Mouse (Mus musculus) 3T3-L1 (cell line): ENCODE measurements around the gene Kif1bp.
A peak's percentile ranks its signal among the peaks of the same experiment; 100 is the strongest.
"Not testable (repeated sequence)": the region's sequence is repeated elsewhere in the genome, so short reads cannot be mapped to it uniquely, and the experiment has no call there.

Experiments
- DNase-seq: peaks from one replicate; pipeline ENCODE4 v3.0.0-alpha.2; 2015; ENCODE audit warnings: low read depth, low spot score

Kif1bp gene

DNA sequence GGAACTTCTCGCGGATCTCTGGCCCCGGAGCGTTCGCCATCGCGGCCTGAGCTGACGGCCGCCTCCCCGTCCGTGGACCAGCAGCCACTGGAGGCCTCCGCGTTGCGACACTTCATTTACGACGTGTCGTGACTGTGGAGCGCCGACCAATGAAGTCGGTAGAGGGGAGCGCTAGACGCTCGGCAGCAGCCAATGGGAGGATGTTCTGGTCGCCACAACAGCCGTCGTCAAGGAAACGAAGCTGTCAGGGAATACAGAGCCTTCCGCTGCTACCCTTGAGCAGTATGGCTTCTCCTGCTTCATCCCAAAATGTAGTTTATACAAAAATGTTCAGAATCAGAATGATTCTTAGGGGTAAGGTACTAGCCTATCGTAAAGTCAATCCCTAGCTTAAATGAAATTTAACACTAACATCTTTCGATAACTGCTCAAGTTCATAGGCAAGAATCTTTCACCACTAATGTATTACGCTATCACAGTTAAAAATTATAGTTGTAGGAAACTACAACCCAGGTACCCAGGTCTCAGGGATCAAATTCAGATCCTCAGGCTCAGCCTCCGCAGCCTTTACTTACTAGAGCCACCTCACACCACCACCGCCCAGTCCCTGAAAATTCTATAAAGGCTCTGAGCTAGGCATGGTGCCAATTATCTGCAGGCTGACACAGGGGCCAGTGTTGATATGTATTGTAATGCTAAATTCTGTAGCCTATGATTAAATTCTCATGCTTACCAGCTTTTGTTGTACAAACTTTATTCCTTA lies at the start of gene Kif1bp:
TSS of gene Kif1bp (minus strand) at position 120 of the 763 bp plus-strand sequence.
- peak; percentile 99 for DNase-seq

- no peak for DNase-seq
Measured at GRCm38 (mm10) chr10:62604161-62604560, 25.9 kb upstream of the Kif1bp start.

DNA sequence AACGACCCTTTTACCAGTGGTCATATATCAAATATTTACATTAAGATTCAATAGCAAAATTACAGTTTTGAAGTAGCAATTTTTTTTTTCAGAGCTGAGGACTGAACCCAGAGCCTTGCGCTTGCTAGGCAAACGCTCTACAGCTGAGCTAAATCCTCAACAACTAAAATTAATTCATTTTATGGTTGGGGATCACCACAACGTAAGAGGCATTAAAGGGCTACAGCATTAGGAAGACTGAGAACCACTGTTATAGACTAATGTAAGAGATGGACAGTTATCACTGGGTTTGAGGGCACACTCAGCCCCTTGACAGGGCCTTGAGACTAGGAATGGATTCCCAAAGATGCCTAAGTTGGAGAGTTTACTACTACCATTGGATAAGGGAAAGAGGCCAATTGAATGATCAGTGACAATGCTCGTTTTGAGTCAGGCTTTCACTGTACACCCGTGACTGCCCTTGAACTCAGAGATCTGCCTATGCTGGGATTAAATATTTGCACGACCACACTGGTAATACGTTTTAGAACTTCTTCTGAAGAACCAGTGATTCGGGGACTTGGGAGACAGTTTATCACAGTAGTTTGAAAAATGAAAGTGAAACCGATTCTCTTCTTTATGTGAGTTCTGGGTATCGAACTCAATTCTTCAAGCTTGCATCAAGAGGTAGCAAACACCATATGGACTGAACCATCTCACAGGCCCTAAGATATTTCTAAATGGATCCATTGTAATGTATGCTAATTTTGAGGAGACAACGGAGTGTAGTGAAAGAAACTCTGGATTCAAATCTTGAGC lies 25.2 kb upstream of the Kif1bp start:
- DNase-seq: peak; percentile 18

DNA sequence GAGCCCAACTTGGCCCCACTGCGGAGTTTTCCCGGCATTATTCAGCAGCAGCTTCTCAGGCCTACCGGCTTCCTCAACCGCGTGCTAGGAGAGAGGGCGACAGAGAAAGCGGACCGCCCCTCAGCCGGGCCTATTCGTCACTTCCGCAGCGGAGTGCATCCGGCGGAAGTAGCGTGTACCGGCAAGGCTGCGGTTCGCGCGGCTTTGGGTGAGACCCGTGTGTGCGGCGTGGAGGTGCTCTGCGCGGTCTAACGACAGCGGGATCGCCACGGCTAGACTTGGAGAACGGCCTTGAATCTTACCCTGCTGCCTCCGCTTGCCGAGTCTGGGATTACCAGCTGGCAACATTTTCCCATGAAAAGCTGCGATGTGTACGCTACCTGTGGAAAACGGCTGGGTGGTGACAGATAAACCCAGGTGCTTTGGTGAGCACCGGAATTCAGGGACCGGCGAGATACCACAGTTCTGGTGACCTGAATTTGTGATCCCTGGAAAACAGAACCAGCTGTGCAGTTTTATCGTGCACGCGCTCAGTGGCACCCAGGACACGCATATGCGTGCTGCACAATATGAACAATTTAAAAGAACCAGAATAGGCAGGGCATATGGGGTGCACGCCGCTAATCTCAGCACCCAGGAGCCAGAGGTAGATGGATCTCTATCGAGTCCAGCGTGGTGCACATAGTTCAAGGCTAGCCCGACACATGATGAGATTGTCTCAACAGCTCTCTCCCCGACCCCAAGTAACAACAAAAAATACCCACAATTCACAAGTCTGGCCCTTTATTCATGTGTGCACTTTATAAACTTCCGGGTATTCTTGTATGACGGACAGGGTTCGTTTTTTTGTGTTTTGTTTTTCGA lies 24.2 kb upstream of the Kif1bp start, which contains the start of gene Ddx21:
TSS of gene Ddx21 (minus strand) at position 105 of the 864 bp plus-strand sequence.
- DNase-seq: peak; percentile 92

GRCm38 (mm10) chr10:62601833-62602176 lies 23.5 kb upstream of the Kif1bp start:
- no peak for DNase-seq

GRCm38 (mm10) chr10:62601053-62601791 lies 23.0 kb upstream of the Kif1bp start:
- DNase-seq: peak; percentile 39

- DNase-seq: no peak
Measured at GRCm38 (mm10) chr10:62600056-62600455, 21.8 kb upstream of the Kif1bp start.

DNA sequence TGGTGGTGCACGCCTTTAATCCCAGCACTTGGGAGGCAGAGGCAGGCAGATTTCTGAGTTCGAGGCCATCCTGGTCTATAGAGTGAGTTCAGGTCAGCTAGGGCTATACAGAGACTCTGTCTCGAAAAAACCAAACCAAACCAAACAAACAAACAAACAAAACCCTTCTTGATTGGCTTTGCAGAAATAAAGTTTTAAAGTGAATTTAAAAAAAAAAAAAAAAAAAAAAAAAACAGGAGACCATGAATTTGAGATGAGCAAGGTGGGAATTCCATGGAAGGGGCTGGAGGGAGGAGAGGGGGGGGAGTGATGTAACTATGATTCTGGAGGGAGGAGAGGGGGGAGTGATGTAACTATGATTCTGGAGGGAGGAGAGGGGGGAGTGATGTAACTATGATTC lies 21.1 kb upstream of the Kif1bp start:
- DNase-seq: not testable (repeated sequence)

GRCm38 (mm10) chr10:62592496-62592895 lies 14.2 kb upstream of the Kif1bp start:
- no peak for DNase-seq

DNA sequence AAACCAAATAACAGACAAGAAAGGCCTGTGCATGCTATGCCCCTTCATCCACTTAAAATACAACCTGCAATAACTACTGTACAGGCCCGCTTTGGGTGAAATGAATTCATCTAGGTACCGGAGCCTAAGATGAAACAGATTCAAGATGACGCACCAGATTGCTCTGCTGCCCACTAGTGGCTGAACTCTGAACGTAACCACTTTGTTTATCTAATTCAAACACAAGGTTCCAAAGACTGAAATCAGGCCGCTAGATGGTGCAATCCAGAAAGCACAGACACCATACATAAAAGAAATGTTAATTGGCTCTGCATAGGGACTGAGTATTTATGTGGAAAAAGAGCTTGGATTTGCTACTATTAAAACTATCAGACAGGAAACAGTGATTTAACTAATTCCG lies 11.9 kb upstream of the Kif1bp start:
- peak; percentile 95 for DNase-seq

DNA sequence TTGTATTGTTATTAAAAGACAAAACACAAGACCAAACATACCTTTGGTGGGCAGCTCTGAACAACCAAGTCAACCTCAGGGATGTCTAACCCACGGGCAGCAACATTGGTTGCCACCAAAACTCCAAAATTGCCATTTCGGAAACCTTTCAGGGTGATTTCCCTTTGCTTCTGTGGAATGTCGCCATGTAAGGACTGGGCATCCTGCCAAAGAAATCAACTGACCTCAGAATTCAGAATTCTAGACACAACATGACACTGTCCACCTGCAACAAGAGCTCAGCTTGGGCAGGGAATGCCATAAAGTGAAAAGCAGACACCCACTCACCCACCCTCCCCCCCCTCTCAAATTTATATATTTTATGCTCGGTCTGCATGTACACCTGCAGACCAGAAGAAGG lies 10.4 kb upstream of the Kif1bp start:
- peak; percentile 54 for DNase-seq

DNA sequence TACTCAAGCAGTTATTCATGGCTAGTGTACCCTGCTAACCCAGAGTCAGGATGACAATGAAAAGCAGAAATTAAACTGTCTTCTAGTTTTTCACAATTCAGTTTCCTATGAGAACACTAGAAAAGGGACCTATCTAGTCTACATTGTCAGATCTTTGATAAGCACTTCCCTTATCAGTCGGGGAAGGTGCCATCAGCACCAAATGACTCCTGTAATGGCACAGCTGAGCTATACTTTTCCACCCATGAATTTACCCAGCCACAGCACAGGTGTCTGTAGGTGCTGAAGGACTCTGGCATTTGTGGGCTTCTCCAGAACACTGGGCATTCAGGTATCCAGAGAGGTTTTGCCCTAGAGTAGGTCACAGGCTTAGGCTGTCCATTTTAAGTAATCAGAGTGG lies 5.0 kb upstream of the Kif1bp start:
- DNase-seq: no peak

- DNase-seq: no peak
Measured at GRCm38 (mm10) chr10:62582701-62583100, 4.4 kb upstream of the Kif1bp start.

DNA sequence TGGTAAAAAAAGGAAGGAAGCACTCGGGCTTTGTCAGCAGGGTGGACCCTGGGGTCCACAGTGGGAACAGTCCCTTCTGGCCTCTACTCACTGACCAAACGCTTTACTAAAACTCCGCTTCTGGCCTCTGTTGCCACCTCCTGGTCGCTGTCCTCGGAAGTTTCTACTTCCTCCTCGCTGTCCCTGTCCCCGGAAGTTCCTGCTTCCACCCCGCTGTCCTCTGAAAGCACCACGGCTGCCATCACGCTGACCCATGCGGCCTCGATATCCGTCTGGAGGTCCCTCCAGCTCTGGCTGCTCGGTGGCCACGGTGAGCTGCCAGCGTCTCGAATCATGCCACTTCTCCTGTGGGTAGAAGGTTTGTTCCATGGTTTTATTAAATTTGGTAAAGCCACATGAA lies 4.0 kb upstream of the Kif1bp start:
- DNase-seq: no peak

DNA sequence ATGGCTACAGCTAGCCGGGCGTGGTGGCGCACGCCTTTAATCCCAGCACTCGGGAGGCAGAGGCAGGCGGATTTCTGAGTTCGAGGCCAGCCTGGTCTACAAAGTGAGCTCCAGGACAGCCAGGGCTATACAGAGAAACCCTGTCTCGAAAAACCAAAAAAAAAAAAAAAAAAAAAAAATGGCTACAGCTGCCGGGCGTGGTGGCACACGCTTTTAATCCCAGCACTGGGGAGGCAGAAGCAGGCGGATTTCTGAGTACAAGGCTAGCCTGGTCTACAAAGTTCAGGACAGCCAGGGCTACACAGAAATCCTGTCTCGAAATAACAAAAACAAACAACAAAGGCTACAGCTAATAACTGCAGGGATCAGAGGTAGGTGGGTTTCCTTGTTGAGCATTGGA lies 872 bp upstream of the Kif1bp start:
- not testable (repeated sequence) for DNase-seq

DNA sequence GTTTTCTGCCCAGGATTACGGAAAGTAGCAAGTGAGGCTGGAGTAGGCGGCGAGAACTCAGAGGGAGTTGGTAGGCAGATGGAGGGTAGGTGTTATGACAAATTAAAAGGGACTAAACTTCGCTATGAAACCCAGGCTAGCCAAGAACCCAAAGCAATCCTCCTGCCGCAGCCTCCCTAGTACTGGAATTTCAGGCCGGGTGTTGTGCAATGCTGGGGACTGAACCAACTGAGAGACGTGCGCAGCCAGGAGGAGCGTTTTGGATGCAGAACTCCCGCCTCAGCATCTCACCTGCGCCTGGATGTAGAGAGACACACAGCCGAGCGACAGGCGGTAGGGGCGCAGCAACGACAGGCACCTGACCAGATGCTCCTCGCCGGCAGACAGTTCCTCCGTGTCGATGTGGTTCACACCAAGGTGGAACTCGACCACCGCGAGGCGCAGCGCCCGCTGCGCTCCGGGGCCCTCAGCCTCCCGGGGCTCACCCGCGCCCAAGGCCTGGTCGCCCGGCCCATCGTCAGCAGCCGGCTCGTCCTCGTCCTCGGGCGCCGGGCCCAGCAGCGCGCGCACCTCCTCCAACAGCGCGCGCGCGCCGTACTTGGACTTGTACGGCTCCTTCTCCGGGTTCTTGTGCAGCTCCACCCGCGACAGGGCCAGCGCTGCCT lies 452 bp downstream of the Kif1bp start:
- DNase-seq: peak; percentile 51

DNA sequence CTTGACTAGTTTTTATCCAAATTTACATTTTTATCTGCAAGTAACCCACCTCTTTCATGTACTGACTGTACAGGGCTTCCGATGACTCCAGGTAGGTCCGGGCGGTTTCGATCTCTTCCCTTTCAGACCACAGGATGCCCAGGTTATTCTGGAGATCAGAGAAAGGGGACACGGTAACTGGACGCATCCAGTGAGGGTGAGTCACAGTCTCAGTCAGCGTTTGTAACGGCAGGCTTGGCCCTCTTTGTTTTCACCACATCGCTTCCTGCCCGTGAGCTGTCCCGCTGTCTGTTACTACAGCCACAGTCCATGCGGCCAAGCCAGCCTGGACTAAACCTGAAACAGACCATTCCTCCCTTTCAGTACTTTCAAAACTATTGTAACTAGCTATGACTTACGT lies 3.3 kb downstream of the Kif1bp start:
- DNase-seq: peak; percentile 27

- DNase-seq: no peak
Measured at GRCm38 (mm10) chr10:62570126-62570871, 8.0 kb downstream of the Kif1bp start.

- DNase-seq: no peak
Measured at GRCm38 (mm10) chr10:62568861-62569260, 9.4 kb downstream of the Kif1bp start.

GRCm38 (mm10) chr10:62557736-62558135 lies 20.5 kb downstream of the Kif1bp start:
- DNase-seq: peak; percentile 51
